Mouse (Mus musculus): Measurements from ENCODE around the gene Trmt61a.

- TF ChIP-seq CTCF (conservative IDR thresholded peaks at IDR 0.05; ENCODE audit: low read length) (no peak), POU5F1 (IDR thresholded peaks at IDR 0.05; ENCODE audit: borderline replicate concordance, low read length) (no peak), NANOG (IDR thresholded peaks at IDR 0.05; ENCODE audit: borderline replicate concordance, low read length) (no peak)
These were observed 11.5 kb downstream of the Trmt61a start for GRCm38 (mm10) chr12:111689426-111689825.

Data from E14TG2a.4 (cell line).